Mouse (Mus musculus): ENCODE results near the gene D430041D05Rik. TPM values are rescaled to one million over a fixed set of nuclear protein-coding genes. Genes with fewer than 3 reads are reported as not detected.

Gene D430041D05Rik
- polyA plus RNA-seq, 1 experiment = not detected

DNA sequence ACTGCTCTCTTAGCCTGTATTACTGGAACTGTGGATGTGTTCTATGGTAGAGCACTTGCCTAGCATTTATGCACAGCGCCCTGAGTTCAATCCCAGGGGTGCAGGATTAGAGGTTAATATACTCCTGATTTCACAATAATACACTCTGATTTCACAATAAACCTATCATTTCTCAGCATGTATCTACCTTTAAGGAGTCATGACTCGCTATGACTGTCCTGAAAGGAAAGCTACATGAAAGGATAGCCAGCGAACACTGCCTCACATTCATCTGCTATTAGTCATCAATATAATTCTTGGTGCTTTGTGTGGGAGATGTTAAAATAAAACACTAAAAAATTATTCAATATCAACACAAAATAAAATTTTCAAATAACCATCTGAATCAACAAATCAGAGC lies 25.4 kb upstream of the D430041D05Rik start:
- Histone ChIP-seq H3K4me3 (ENCODE audit: insufficient read depth, low read length) (no peak overlapping the region), H3K27ac (ENCODE audit: insufficient read depth, low read length) (no peak overlapping the region), H3K4me1 (ENCODE audit: control insufficient read depth, insufficient read depth, low read length) (peaks cover 4% of the 10 kb centered on the region; the same call in 1 of the 2 replicates)
- TF ChIP-seq CTCF (IDR thresholded peaks at IDR 0.05; ENCODE audit: borderline replicate concordance, insufficient read depth, low read length) (no peak), POLR2A (IDR thresholded peaks at IDR 0.05; ENCODE audit: low read depth, low read length) (no peak)

DNA sequence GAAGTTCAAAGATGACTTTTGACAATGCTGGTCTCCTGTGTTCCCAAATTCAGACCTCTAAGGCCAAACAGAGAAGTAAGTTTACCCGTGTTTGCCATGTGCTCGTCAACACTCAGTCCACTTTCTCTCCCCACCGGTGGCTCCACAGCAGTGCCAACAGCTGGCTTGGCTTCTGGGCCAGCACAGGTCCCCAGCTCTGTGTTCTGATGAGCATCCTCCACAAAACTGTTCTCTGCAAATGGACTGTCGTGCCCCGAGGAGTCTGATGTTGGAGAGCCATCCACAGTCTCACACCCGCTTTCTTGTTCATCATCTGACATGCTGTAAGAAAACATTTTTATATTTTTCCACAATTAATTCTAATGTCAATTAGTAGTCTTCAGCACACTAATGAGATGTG lies 20.3 kb upstream of the D430041D05Rik start:
- Histone ChIP-seq H3K27ac (ENCODE audit: insufficient read depth, low read length) (no peak overlapping the region), H3K4me3 (ENCODE audit: insufficient read depth, low read length) (no peak overlapping the region)
- TF ChIP-seq POLR2A (IDR thresholded peaks at IDR 0.05; ENCODE audit: low read depth, low read length) = no peak
- no peak for TF ChIP-seq CTCF (IDR thresholded peaks at IDR 0.05; ENCODE audit: borderline replicate concordance, insufficient read depth, low read length)

DNA sequence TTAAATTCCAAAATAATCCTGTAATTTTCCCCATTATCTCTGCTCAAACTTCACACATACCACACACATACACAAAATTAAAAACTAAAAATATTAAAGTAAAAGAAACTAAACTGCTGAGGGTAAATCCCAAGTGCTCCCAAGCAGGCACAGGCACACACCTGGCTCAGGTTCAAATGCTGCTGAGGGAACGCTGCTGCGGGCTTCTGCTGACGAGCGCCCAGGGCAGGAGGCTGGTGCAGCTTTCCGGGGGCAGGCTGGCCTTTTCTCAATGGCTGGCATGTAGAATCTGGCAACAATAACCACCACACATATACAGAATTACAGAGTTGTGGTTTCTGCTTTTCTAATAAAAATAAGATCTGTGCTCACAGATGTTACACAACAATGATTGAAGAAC lies 19.8 kb upstream of the D430041D05Rik start:
- TF ChIP-seq CTCF (IDR thresholded peaks at IDR 0.05; ENCODE audit: borderline replicate concordance, insufficient read depth, low read length) (no peak), POLR2A (IDR thresholded peaks at IDR 0.05; ENCODE audit: low read depth, low read length) (no peak)
- H3K4me3 ChIP-seq (ENCODE audit: insufficient read depth, low read length) = no peak overlapping the region
- H3K27ac ChIP-seq (ENCODE audit: insufficient read depth, low read length) = no peak overlapping the region

More for the DNA sequence above, 20.3 kb upstream of the D430041D05Rik start:
- H3K4me1 ChIP-seq (ENCODE audit: control insufficient read depth, insufficient read depth, low read length) = no peaks in the 10 kb centered on the region

DNA sequence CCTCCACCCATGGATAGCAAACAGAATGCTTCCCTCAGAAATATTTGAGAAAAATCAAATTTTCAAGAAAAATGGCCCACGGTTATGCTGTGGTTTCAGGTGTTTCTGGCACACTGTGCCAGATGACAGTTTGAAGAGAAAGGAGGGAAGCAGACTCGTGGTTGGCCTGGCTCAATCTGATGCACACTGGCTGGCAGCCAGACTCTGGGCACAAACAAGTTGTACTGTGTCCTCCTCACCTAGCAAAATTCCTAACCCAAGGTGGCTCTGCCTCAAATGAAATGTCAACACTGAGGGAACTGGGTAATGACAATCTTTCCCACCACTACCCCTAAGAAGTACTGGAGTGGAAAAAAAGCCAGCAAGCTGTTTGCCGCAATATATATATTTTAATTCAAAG lies 15.3 kb upstream of the D430041D05Rik start:
- no peak overlapping the region for H3K4me3 ChIP-seq (ENCODE audit: insufficient read depth, low read length)
- no peaks in the 10 kb centered on the region for H3K4me1 ChIP-seq (ENCODE audit: control insufficient read depth, insufficient read depth, low read length)
- no peak overlapping the region for H3K27ac ChIP-seq (ENCODE audit: insufficient read depth, low read length)
- TF ChIP-seq POLR2A (IDR thresholded peaks at IDR 0.05; ENCODE audit: low read depth, low read length) = no peak
- no peak for TF ChIP-seq CTCF (IDR thresholded peaks at IDR 0.05; ENCODE audit: borderline replicate concordance, insufficient read depth, low read length)

More for the DNA sequence above, 19.8 kb upstream of the D430041D05Rik start:
- no peaks in the 10 kb centered on the region for H3K4me1 ChIP-seq (ENCODE audit: control insufficient read depth, insufficient read depth, low read length)

DNA sequence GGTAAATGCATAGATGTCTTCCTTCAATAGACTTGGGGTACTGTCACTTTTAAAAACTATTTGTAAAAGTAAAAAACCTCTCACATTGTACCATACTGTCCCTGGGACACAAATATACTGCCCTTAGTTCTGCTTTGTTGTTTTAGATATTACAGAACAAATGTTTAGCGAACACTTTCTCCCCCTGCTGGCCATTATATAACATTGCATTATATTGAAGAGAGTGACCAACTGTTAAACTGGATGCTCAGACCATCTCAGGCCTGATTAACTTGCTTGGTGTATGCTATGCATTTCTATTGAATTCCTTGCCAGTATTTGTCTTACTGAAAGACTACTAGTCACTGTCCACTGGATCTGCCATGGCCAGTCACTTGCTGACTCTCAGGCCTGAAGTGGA lies 11.4 kb upstream of the D430041D05Rik start:
- Histone ChIP-seq H3K4me3 (ENCODE audit: insufficient read depth, low read length) (no peak overlapping the region), H3K27ac (ENCODE audit: insufficient read depth, low read length) (no peak overlapping the region), H3K4me1 (ENCODE audit: control insufficient read depth, insufficient read depth, low read length) (no peaks in the 10 kb centered on the region)
- no peak for TF ChIP-seq CTCF (IDR thresholded peaks at IDR 0.05; ENCODE audit: borderline replicate concordance, insufficient read depth, low read length)
- TF ChIP-seq POLR2A (IDR thresholded peaks at IDR 0.05; ENCODE audit: low read depth, low read length) = no peak

DNA sequence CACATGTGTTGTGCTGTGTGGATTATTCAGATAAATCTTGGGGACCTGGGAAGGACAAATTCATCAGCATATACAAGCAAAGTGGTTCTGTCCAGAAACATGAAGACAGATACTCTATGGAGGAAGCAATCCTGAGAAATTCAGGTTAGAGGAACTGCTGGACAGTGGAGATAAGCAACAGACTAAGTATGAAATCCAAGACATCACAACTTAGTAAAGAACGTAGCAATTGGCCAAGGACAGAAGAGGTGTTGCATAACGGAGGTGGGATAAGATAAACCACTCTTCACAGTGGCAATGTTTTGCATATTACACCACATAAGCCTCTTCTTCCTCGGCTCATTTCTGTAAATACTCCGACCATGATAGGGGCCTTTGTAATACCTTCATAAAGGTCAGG lies 10.0 kb upstream of the D430041D05Rik start:
- no peaks in the 10 kb centered on the region for H3K4me1 ChIP-seq (ENCODE audit: control insufficient read depth, insufficient read depth, low read length)
- no peak overlapping the region for H3K4me3 ChIP-seq (ENCODE audit: insufficient read depth, low read length)
- no peak for TF ChIP-seq CTCF (IDR thresholded peaks at IDR 0.05; ENCODE audit: borderline replicate concordance, insufficient read depth, low read length)
- TF ChIP-seq POLR2A (IDR thresholded peaks at IDR 0.05; ENCODE audit: low read depth, low read length) = no peak
- no peak overlapping the region for H3K27ac ChIP-seq (ENCODE audit: insufficient read depth, low read length)

DNA sequence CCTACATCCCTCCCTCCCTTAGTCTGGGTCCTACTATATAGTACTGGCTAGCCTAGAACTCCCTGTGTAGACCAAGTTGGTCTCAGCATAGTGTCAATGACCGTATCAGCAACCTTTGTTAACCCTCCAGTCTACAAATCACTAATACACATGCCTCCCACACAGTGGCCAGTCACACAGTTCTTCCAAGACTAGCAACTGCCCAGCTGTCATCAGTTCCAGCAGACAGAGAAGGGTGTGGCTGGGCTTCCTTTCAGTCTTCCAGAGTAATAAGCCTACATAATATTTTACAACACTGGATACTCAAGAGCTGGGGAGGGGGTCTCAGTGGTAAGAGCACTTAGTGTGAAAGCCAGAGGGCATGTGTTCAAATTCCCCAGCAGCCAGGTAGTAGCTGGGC lies 9.2 kb upstream of the D430041D05Rik start:
- Histone ChIP-seq H3K4me1 (ENCODE audit: control insufficient read depth, insufficient read depth, low read length) (no peaks in the 10 kb centered on the region), H3K27ac (ENCODE audit: insufficient read depth, low read length) (no peak overlapping the region), H3K4me3 (ENCODE audit: insufficient read depth, low read length) (no peak overlapping the region)
- TF ChIP-seq CTCF (IDR thresholded peaks at IDR 0.05; ENCODE audit: borderline replicate concordance, insufficient read depth, low read length) (no peak), POLR2A (IDR thresholded peaks at IDR 0.05; ENCODE audit: low read depth, low read length) (no peak)

DNA sequence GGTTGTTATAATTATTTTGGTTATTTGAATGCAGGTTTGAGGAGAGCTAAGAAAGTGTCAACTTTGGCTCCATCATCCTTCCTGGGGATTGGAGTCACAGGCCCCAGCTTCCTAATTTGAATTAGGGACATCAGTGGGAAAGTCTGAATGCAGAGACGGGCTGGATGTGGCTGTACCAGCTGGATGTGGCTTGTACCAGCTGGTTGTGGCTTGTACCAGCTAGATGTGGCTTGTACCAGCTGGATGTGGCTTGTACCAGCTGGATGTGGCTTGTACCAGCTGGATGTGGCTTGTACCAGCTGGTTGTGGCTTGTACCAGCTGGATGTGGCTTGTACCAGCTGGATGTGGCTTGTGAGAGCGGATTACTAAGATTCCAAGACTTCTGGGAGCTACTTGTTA lies 8.6 kb upstream of the D430041D05Rik start:
- H3K4me3 ChIP-seq (ENCODE audit: insufficient read depth, low read length) = no peak overlapping the region
- no peaks in the 10 kb centered on the region for H3K4me1 ChIP-seq (ENCODE audit: control insufficient read depth, insufficient read depth, low read length)
- no peak overlapping the region for H3K27ac ChIP-seq (ENCODE audit: insufficient read depth, low read length)
- TF ChIP-seq CTCF (IDR thresholded peaks at IDR 0.05; ENCODE audit: borderline replicate concordance, insufficient read depth, low read length) = no peak
- no peak for TF ChIP-seq POLR2A (IDR thresholded peaks at IDR 0.05; ENCODE audit: low read depth, low read length)

DNA sequence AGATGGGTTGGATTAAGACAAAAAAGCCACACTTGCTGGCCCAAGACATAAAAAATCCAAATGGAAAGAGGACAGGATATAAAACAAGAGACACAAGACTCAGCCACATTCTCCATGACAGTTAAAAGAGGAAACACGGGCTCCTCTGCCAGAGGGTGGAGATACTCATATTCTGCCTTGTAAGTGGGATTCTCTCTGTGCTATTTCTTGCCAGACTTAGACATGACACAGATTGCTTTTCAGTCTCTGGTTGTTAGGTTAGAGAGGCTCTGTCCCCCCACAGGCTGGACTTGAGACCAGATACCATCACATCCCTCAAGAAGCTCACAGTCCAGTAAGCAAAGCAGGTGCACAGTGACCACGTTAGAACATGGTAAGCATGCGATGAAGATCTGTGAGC lies 2.2 kb upstream of the D430041D05Rik start:
- Histone ChIP-seq H3K4me1 (ENCODE audit: control insufficient read depth, insufficient read depth, low read length) (no peaks in the 10 kb centered on the region), H3K27ac (ENCODE audit: insufficient read depth, low read length) (no peak overlapping the region), H3K4me3 (ENCODE audit: insufficient read depth, low read length) (no peak overlapping the region)
- no peak for TF ChIP-seq CTCF (IDR thresholded peaks at IDR 0.05; ENCODE audit: borderline replicate concordance, insufficient read depth, low read length)

DNA sequence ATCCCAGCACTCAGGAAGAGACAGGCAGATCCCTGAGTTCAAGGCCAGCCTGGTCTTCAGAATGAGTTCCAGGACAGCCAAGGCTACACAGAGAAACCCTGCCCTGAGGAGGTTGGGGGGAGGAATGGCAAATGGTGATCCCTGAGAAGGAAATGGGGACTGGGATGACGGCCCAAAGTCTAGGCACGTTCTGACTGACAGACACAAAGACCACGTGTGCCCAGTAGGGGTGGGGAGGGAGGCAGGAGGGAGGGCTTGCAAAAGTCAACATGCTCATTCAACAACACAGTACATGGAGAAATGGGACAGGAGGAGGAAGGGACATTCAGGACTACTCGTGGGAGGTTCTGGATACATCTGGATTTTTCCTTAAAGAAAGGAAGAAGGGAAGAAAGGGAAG lies 1.7 kb upstream of the D430041D05Rik start:
- H3K4me3 ChIP-seq (ENCODE audit: insufficient read depth, low read length) = no peak overlapping the region
- no peak overlapping the region for H3K27ac ChIP-seq (ENCODE audit: insufficient read depth, low read length)
- TF ChIP-seq CTCF (IDR thresholded peaks at IDR 0.05; ENCODE audit: borderline replicate concordance, insufficient read depth, low read length) = no peak
- no peak for TF ChIP-seq POLR2A (IDR thresholded peaks at IDR 0.05; ENCODE audit: low read depth, low read length)
- H3K4me1 ChIP-seq (ENCODE audit: control insufficient read depth, insufficient read depth, low read length) = no peaks in the 10 kb centered on the region

DNA sequence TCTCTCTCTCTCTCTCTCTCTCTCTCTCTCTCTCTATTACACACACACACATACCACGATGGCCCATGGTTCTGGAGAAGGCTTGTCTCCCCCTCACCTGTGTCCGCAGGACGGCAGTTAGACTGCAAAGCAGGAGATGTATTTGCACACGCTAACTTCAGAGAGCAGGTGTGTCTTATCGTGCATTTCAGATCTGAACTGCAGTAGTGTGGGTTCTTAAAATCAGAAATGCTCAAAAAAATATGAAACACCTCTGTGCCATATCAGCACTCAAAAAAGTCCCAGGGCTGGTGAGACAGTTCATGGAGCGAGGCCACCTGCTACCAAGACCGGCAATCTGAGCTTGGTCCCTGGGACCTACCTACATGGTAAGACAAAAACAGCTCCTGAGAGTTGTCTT lies 993 bp upstream of the D430041D05Rik start:
- H3K4me3 ChIP-seq (ENCODE audit: insufficient read depth, low read length) = no peak overlapping the region
- no peaks in the 10 kb centered on the region for H3K4me1 ChIP-seq (ENCODE audit: control insufficient read depth, insufficient read depth, low read length)
- no peak overlapping the region for H3K27ac ChIP-seq (ENCODE audit: insufficient read depth, low read length)
- no peak for TF ChIP-seq CTCF (IDR thresholded peaks at IDR 0.05; ENCODE audit: borderline replicate concordance, insufficient read depth, low read length)
- no peak for TF ChIP-seq POLR2A (IDR thresholded peaks at IDR 0.05; ENCODE audit: low read depth, low read length)
